Mouse (Mus musculus) intestine, embryonic 15.5 days (tissue): ENCODE measurements around the gene Zfp952. TPM values are rescaled to one million over a fixed set of nuclear protein-coding genes. Genes with fewer than 3 reads are reported as not detected.
A peak's percentile ranks its signal among the peaks of the same experiment; 100 is the strongest.

Experiments
- ATAC-seq: fragments of 200-750 bp; cut with Nextera tagmentation; 2 replicates; pipeline ENCODE4 v1.8.0; 2017; ENCODE audit warnings: moderate TSS enrichment, moderate library complexity
- H3K27ac ChIP-seq: fragments of 300-500 bp; sonication (generic); 2 replicates; pipeline ENCODE4 v1.5.1; 2015; ENCODE audit warnings: mild to moderate bottlenecking, inconsistent platforms
- H3K27me3 ChIP-seq: fragments of 300-500 bp; sonication (generic); replicated peaks from 2 replicates; pipeline ENCODE4 v1.6.1; 2015; ENCODE audit warnings: inconsistent platforms
- H3K36me3 ChIP-seq: fragments of 300-500 bp; sonication (generic); 2 replicates; pipeline ENCODE4 v1.6.1; 2015; ENCODE audit warnings: inconsistent platforms
- H3K4me1 ChIP-seq: fragments of 300-500 bp; sonication (generic); replicated peaks from 2 replicates; pipeline ENCODE4 v1.6.1; 2015; ENCODE audit warnings: inconsistent platforms
- H3K4me2 ChIP-seq: fragments of 300-500 bp; sonication (generic); replicated peaks from 2 replicates; pipeline ENCODE4 v1.6.1; 2015; ENCODE audit warnings: mild to moderate bottlenecking, inconsistent platforms
- H3K4me3 ChIP-seq: fragments of 300-500 bp; sonication (generic); replicated peaks from 2 replicates; pipeline ENCODE4 v1.5.1; 2015; ENCODE audit warnings: inconsistent platforms
- H3K9ac ChIP-seq: fragments of 300-500 bp; sonication (generic); 2 replicates; pipeline ENCODE4 v1.6.1; 2015; ENCODE audit warnings: inconsistent platforms
- H3K9me3 ChIP-seq: fragments of 300-500 bp; sonication (generic); 2 replicates; pipeline ENCODE4 v1.6.1; 2016; ENCODE audit warnings: inconsistent platforms
- WGBS: fragments of 180-500 bp; shearing (Covaris S2); methylation state at CpG from one replicate; pipeline ENCODE4 v1.1.7; 2015; 5-methylcytosine and 5-hydroxymethylcytosine counted together
- polyA plus RNA-seq: library from polyadenylated mRNA; unstranded; fragments of >200 nt; fragmentation: Nextera tagmentation; extraction: Ambion mirVana; gene quantifications from 2 replicates; pipeline ENCODE4 v1.2.1, GENCODE M21; 2015

The Zfp952 gene
- polyA plus RNA-seq: 9.1 and 9.4 TPM in 2 replicates

DNA sequence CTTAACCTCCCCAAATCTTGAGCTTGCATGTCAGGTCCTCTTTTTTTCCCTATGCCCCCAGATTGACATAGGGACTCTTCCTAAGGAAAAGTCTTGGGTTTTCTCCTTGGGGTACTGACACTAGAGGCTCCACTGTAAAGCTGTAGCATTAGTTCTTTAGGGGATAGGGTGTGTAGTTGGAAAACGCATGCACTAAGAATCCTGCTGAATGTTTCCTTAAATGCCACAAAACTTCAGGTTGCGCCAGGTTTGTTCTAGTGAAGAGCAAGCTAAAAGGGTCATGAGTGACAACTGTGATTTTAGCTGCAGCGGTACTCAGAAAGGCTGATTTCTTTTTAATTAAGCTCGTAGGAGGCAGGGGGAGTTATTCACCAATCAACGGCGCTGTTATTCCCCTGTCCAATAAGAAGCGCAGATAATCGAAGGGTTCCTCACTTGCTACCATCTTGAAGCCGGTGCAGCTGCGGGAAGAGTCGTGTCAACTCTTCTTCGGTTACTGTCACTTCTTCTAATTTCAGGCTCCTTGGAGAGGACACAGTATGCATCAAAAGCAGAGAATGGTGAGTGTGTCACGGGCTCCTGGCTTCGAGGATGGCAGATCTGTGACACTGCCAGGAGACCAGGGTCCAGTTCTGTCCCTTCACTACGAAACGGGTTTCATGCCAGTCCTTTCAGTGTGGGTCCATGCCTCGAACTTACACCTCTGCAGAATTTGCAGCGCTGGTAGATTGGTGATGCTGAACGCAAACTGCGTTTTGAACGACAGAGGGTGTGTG is at the start of gene Zfp952:
Zfp952 (plus strand) TSS at position 431 of the 776 bp plus-strand sequence.
- ATAC-seq: peak; percentile 96
- 1% methylated on average over 21 of the region's 21 CpGs for WGBS
- H3K4me3 ChIP-seq: peak within 1 kb of the TSS; percentile 59
- 0 out of 2 replicates have a peak, but pooled peaks cover 2% of the 10 kb centered on the region for H3K36me3 ChIP-seq
- H3K27me3 ChIP-seq: no peaks in the 10 kb centered on the region
- peak within 1 kb of the TSS; percentile 57 for H3K9ac ChIP-seq
- peak within 1 kb of the TSS; percentile 51; the same call in 1 of the 2 replicates for H3K27ac ChIP-seq
- H3K9me3 ChIP-seq: no peaks in the 10 kb centered on the region
- 0 out of 2 replicates have a peak, but pooled peaks cover 4% of the 10 kb centered on the region for H3K4me1 ChIP-seq
- H3K4me2 ChIP-seq: peak within 1 kb of the TSS; percentile 75

- WGBS: 94% methylated on average over 3 of the region's 3 CpGs
- Histone ChIP-seq H3K4me3 (no peak overlapping the region), H3K4me1 (peaks cover 16% of the 10 kb centered on the region), H3K27me3 (no peaks in the 10 kb centered on the region), H3K9me3 (no peaks in the 10 kb centered on the region), H3K27ac (no peak overlapping the region), H3K9ac (no peak overlapping the region), H3K36me3 (no peaks in the 10 kb centered on the region), H3K4me2 (no peak overlapping the region)
- no peak for ATAC-seq
Measured at GRCm38 (mm10) chr17:32943661-32944060, 49.3 kb upstream of the Zfp952 start.

GRCm38 (mm10) chr17:32944402-32945035 is 48.4 kb upstream of the Zfp952 start:
- Histone ChIP-seq H3K4me2 (no peak overlapping the region), H3K27me3 (no peaks in the 10 kb centered on the region), H3K9me3 (no peaks in the 10 kb centered on the region), H3K4me1 (peaks cover 16% of the 10 kb centered on the region), H3K36me3 (no peaks in the 10 kb centered on the region), H3K27ac (no peak overlapping the region), H3K4me3 (no peak overlapping the region), H3K9ac (no peak overlapping the region)
- WGBS: 71% methylated on average over 3 of the region's 3 CpGs
- ATAC-seq: no peak

GRCm38 (mm10) chr17:32946716-32947115 is 46.2 kb upstream of the Zfp952 start:
- Histone ChIP-seq H3K9me3 (no peaks in the 10 kb centered on the region), H3K27me3 (no peaks in the 10 kb centered on the region), H3K4me1 (peaks cover 16% of the 10 kb centered on the region), H3K4me2 (peak overlapping the region; percentile 90), H3K4me3 (peak overlapping the region; percentile 61), H3K27ac (peak overlapping the region; percentile 86), H3K9ac (peak overlapping the region; percentile 65), H3K36me3 (no peaks in the 10 kb centered on the region)
- no peak for ATAC-seq
- 48% methylated on average over 9 of the region's 9 CpGs for WGBS

- H3K36me3 ChIP-seq: no peaks in the 10 kb centered on the region
- ATAC-seq: peak; percentile 99
- no peaks in the 10 kb centered on the region for H3K9me3 ChIP-seq
- peak within 1 kb of the TSS; percentile 61 for H3K4me3 ChIP-seq
- peak within 1 kb of the TSS; percentile 65 for H3K9ac ChIP-seq
- peaks cover 16% of the 10 kb centered on the region for H3K4me1 ChIP-seq
- WGBS: 8% methylated on average over 12 of the region's 12 CpGs
- H3K4me2 ChIP-seq: peak within 1 kb of the TSS; percentile 90
- H3K27ac ChIP-seq: peak within 1 kb of the TSS; percentile 86
- H3K27me3 ChIP-seq: no peaks in the 10 kb centered on the region
Measured at GRCm38 (mm10) chr17:32947215-32947914, 45.6 kb upstream of the Zfp952 start, which contains the start of gene Cyp4f13. TSS of gene Cyp4f13 (minus strand) at chr17:32947402.

- no peak overlapping the region for H3K27ac ChIP-seq
- H3K27me3 ChIP-seq: no peaks in the 10 kb centered on the region
- ATAC-seq: no peak
- H3K4me2 ChIP-seq: no peak overlapping the region
- peaks cover 16% of the 10 kb centered on the region for H3K4me1 ChIP-seq
- H3K9ac ChIP-seq: no peak overlapping the region
- no peak overlapping the region for H3K4me3 ChIP-seq
- no peaks in the 10 kb centered on the region for H3K9me3 ChIP-seq
- H3K36me3 ChIP-seq: no peaks in the 10 kb centered on the region
- WGBS: 85% methylated on average over 3 of the region's 3 CpGs
Measured at GRCm38 (mm10) chr17:32950136-32950535, 42.8 kb upstream of the Zfp952 start.

GRCm38 (mm10) chr17:32951006-32951405 is 41.9 kb upstream of the Zfp952 start:
- Histone ChIP-seq H3K36me3 (no peaks in the 10 kb centered on the region), H3K27me3 (no peaks in the 10 kb centered on the region), H3K9ac (no peak overlapping the region), H3K9me3 (no peaks in the 10 kb centered on the region), H3K4me3 (no peak overlapping the region), H3K4me2 (no peak overlapping the region), H3K27ac (no peak overlapping the region), H3K4me1 (peaks cover 16% of the 10 kb centered on the region)
- WGBS: 79% methylated on average over 11 of the region's 11 CpGs
- no peak for ATAC-seq

DNA sequence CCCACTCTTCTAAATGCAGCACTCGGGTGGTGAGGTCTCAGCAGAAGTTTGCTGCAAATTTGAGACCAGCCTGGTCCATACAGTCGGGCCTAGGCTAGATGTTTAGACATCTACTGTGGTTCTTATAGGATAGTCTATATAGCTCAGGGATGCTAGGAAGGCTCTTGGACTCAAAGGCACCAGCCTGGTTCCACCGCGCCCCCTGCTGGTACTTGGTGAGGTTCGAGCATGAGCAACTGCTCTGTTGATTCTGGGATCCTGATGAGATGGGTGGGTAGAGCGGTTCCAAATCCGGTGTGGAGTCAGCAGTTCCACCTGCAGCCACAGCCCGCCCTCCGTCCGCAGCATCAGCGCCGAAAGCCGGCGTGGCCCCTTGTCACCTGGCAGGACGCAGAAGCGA is 41.5 kb upstream of the Zfp952 start:
- H3K27ac ChIP-seq: no peak overlapping the region
- ATAC-seq: peak; percentile 19; the same call in 1 of the 2 replicates
- H3K9ac ChIP-seq: no peak overlapping the region
- H3K27me3 ChIP-seq: no peaks in the 10 kb centered on the region
- 25% methylated on average over 16 of the region's 16 CpGs for WGBS
- no peaks in the 10 kb centered on the region for H3K36me3 ChIP-seq
- peaks cover 12% of the 10 kb centered on the region for H3K4me1 ChIP-seq
- H3K9me3 ChIP-seq: no peaks in the 10 kb centered on the region
- no peak overlapping the region for H3K4me3 ChIP-seq
- H3K4me2 ChIP-seq: peak overlapping the region; percentile 12; the same call in 1 of the 2 replicates

DNA sequence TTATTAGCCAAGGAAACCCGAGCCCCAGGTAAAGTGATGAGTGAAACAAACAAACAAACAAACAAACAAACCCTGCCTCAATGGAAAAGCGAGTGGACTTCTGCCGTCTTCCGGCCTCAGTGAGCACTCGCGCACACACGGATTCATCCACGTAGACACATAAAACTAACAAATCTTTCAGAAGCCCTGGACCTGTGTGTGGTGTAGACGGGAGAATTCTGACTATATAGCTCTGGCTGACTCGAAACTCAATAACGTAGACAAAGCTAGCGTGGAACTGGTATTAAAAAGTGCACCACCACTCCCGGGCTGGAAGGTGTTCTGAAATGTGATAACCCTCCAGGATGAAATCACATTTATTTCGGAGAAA is 27.7 kb upstream of the Zfp952 start:
- H3K4me1 ChIP-seq: peaks cover 10% of the 10 kb centered on the region
- H3K27me3 ChIP-seq: no peaks in the 10 kb centered on the region
- under 1% methylated on average over 14 of the region's 14 CpGs for WGBS
- H3K27ac ChIP-seq: peak overlapping the region; percentile 94
- H3K4me2 ChIP-seq: peak overlapping the region; percentile 77
- ATAC-seq: peak; percentile 63
- H3K4me3 ChIP-seq: peak overlapping the region; percentile 78
- peak overlapping the region; percentile 51 for H3K9ac ChIP-seq
- H3K36me3 ChIP-seq: no peaks in the 10 kb centered on the region
- H3K9me3 ChIP-seq: no peaks in the 10 kb centered on the region

DNA sequence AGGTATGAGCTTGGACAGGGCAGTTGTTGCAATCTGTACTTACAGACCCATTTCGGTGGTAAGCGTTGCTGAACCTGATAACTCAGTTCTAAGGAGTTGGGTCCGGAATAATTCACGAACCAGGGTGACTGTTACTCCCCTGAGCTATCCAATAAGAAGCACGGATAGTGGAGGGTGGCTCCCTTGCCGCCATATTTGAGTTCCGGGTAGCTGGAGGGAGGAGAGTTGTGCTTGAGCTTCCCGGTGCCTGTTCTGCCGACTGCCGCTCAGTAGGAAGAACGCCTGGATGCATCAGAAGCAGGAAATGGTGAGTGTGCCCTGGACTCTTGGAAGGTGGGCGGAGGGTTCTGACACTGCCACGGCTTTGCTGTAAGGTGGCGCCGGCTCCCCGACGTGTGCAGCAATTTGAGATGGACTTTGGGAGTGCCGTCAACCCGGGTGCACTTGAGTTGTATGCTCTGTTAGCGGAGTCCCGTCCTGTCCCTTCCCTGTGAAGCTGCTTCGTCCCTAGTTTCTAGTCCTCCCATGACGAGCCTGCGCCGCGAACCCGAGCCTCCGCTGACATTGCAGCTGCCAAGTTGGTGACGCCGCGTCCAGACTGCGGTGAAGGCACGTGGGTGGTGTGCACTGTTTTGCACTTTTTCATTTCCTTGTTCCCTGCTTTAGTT is 27.2 kb upstream of the Zfp952 start, which contains the start of gene Zfp472:
Zfp472 (plus strand) TSS at position 192 of the 668 bp plus-strand sequence.
- Histone ChIP-seq H3K36me3 (no peaks in the 10 kb centered on the region), H3K27ac (peak within 1 kb of the TSS; percentile 94), H3K4me2 (peak within 1 kb of the TSS; percentile 77), H3K27me3 (no peaks in the 10 kb centered on the region), H3K9ac (peak within 1 kb of the TSS; percentile 74), H3K4me3 (peak within 1 kb of the TSS; percentile 78), H3K4me1 (peaks cover 10% of the 10 kb centered on the region), H3K9me3 (no peaks in the 10 kb centered on the region)
- under 1% methylated on average over 33 of the region's 33 CpGs for WGBS
- peak; percentile 99 for ATAC-seq

GRCm38 (mm10) chr17:32981361-32981760 is 11.6 kb upstream of the Zfp952 start:
- H3K27ac ChIP-seq: no peak overlapping the region
- WGBS: 78% methylated on average over 4 of the region's 4 CpGs
- H3K4me2 ChIP-seq: no peak overlapping the region
- no peak for ATAC-seq
- H3K4me3 ChIP-seq: no peak overlapping the region
- no peaks in the 10 kb centered on the region for H3K4me1 ChIP-seq
- no peaks in the 10 kb centered on the region for H3K27me3 ChIP-seq
- peaks cover 18% of the 10 kb centered on the region; the same call in 1 of the 2 replicates for H3K36me3 ChIP-seq
- no peaks in the 10 kb centered on the region for H3K9me3 ChIP-seq
- no peak overlapping the region for H3K9ac ChIP-seq
